Mouse (Mus musculus) C2C12 (cell line): ENCODE measurements around the gene Fxyd2.

Experiments used
- CEBPB ChIP-seq: IDR thresholded peaks from one replicate; pipeline ENCODE4 v1.6.1; 2011; ENCODE audit warnings: low read depth, mild to moderate bottlenecking, control low read depth, moderate library complexity
- CTCF ChIP-seq: IDR thresholded peaks from one replicate; pipeline ENCODE4 v1.5.1; 2011; ENCODE audit not compliant: control insufficient read depth, insufficient read depth, insufficient read length
- FOSL1 ChIP-seq: IDR thresholded peaks from one replicate; pipeline ENCODE4 v1.8.0; 2011; ENCODE audit warnings: mild to moderate bottlenecking, low read length; ENCODE audit not compliant: poor library complexity, insufficient read depth, severe bottlenecking
- MAX ChIP-seq: IDR thresholded peaks from one replicate; pipeline ENCODE4 v1.6.1; 2011; ENCODE audit warnings: mild to moderate bottlenecking, control low read depth
- MYOD1 ChIP-seq: IDR thresholded peaks from one replicate; pipeline ENCODE4 v1.6.1; 2011; ENCODE audit warnings: low read depth; ENCODE audit not compliant: control insufficient read depth, insufficient read length
- MYOG ChIP-seq: IDR thresholded peaks from one replicate; pipeline ENCODE4 v1.6.1; 2011; ENCODE audit not compliant: control insufficient read depth, insufficient read length; ENCODE audit errors: extremely low read depth
- USF1 ChIP-seq: IDR thresholded peaks from one replicate; pipeline ENCODE4 v1.6.1; 2011; ENCODE audit warnings: low read depth, mild to moderate bottlenecking, control low read depth, moderate library complexity

DNA sequence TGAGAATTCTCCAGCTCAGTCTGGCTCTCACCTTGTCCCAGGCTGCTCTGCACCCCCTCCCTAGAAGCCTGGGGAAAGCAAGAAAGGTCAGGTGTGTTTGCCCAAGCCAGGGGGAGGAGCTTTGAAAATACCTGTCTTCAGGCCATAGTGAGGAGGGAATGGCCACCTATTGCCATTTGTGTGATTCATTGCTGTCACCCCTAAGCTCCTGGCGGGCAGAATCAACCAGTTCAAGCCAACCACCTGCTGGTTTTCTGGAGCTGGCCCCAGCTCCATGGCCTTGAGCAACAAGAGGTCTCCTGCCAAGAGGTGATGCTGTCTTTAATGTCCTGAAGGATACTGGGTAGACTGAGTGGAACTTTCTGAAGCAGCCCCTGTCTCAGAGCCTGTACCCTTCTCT is 1.1 kb upstream of the Fxyd2 start:
- TF ChIP-seq CTCF (no peak), USF1 (no peak), CEBPB (no peak), MAX (no peak), MYOG (no peak), FOSL1 (no peak), MYOD1 (no peak)
